Mouse (Mus musculus) MEL (cell line): Measurements from ENCODE around the gene Pax6. TPM values are rescaled to one million over a fixed set of nuclear protein-coding genes. Genes with fewer than 3 reads are reported as not detected.

ENCODE experiments used
- DNase-seq: peaks from one replicate; pipeline ENCODE4 v3.0.0; 2011; ENCODE audit warnings: low read depth, low spot score
- H3K27ac ChIP-seq: 2 replicates; pipeline ENCODE4 v1.5.1; 2012; ENCODE audit warnings: low read depth, mild to moderate bottlenecking, control low read depth, low read length, moderate library complexity; ENCODE audit not compliant: control insufficient read depth
- H3K27me3 ChIP-seq, 2 experiments: fragments of 150-350 bp in 1 of 2; sonication (generic) in 1 of 2; 2 replicates each; pipeline ENCODE4 v1.6.1; 2012; ENCODE audit warnings: low read length in 2 of 2, mild to moderate bottlenecking in 2 of 2, improper control_type of control experiment in 1 of 2, moderate library complexity in 1 of 2; ENCODE audit not compliant: insufficient read depth in 2 of 2, control insufficient read depth in 1 of 2
- H3K36me3 ChIP-seq, 2 experiments: 2 replicates each; pipeline ENCODE4 v1.6.1; 2012 to 2014; ENCODE audit warnings: low read length in 2 of 2, improper control_type of control experiment in 1 of 2, inconsistent platforms in 1 of 2, mild to moderate bottlenecking in 1 of 2; ENCODE audit not compliant: insufficient read depth in 2 of 2, control insufficient read depth in 1 of 2
- H3K4me1 ChIP-seq, 2 experiments: fragments of 150-350 bp in 1 of 2; sonication (generic) in 1 of 2; 2 replicates each; pipeline ENCODE4 v1.6.1; 2012; ENCODE audit warnings: low read length in 2 of 2, improper control_type of control experiment in 1 of 2, mild to moderate bottlenecking in 1 of 2; ENCODE audit not compliant: insufficient read depth in 2 of 2, control insufficient read depth in 1 of 2
- H3K4me3 ChIP-seq, 2 experiments: fragments of 150-350 bp in 1 of 2; sonication (generic) in 1 of 2; 2 replicates each; pipeline ENCODE4 v1.5.1; 2012; ENCODE audit warnings: low read depth in 2 of 2, low read length in 2 of 2, mild to moderate bottlenecking in 2 of 2, moderate library complexity in 2 of 2, control low read depth in 1 of 2, improper control_type of control experiment in 1 of 2; ENCODE audit not compliant: control insufficient read depth in 1 of 2, insufficient read depth in 1 of 2
- H3K79me2 ChIP-seq: 2 replicates; pipeline ENCODE4 v1.6.1; 2012; ENCODE audit warnings: mild to moderate bottlenecking, low read length, moderate library complexity; ENCODE audit not compliant: control insufficient read depth, poor library complexity, insufficient read depth
- H3K9ac ChIP-seq: 2 replicates; pipeline ENCODE4 v1.6.1; 2012; ENCODE audit warnings: low read depth, mild to moderate bottlenecking, control low read depth, low read length, moderate library complexity; ENCODE audit not compliant: control insufficient read depth, poor library complexity, severe bottlenecking
- H3K9me3 ChIP-seq: fragments of 150-350 bp; sonication (generic); replicated peaks from 2 replicates; pipeline ENCODE4 v1.6.1; 2012; ENCODE audit warnings: mild to moderate bottlenecking, low read length, improper control_type of control experiment, moderate library complexity; ENCODE audit not compliant: insufficient read depth
- CTCF ChIP-seq, 3 experiments: IDR thresholded peaks in 2 of 3; conservative IDR thresholded peaks in 1 of 3; 2 replicates each; pipeline ENCODE4 v1.5.1; 2011 to 2012; ENCODE audit warnings: low read length in 3 of 3, low read depth in 2 of 3, mild to moderate bottlenecking in 2 of 3, improper control_type of control experiment in 1 of 3, inconsistent platforms in 1 of 3, mixed read lengths in 1 of 3, moderate library complexity in 1 of 3; ENCODE audit not compliant: control insufficient read depth in 1 of 3, insufficient read depth in 1 of 3, poor library complexity in 1 of 3, severe bottlenecking in 1 of 3
- E2F4 ChIP-seq: IDR thresholded peaks from 2 replicates; pipeline ENCODE4 v1.6.1; 2011; ENCODE audit warnings: low read depth, low read length, improper control_type of control experiment, borderline replicate concordance
- ELF1 ChIP-seq: IDR thresholded peaks from 2 replicates; pipeline ENCODE4 v1.6.1; 2014; ENCODE audit warnings: low read depth, mild to moderate bottlenecking, inconsistent platforms, low read length, improper control_type of control experiment, moderate library complexity
- HCFC1 ChIP-seq: IDR thresholded peaks from 2 replicates; pipeline ENCODE4 v1.6.1; 2012; ENCODE audit warnings: low read depth, mild to moderate bottlenecking, inconsistent platforms, low read length, improper control_type of control experiment, moderate library complexity
- JUND ChIP-seq: IDR thresholded peaks from 2 replicates; pipeline ENCODE4 v1.6.1; 2011; ENCODE audit warnings: low read depth, mild to moderate bottlenecking, improper control_type of control experiment, low read length
- KAT2A ChIP-seq: conservative IDR thresholded peaks from 2 replicates; pipeline ENCODE4 v1.6.1; 2012; ENCODE audit warnings: low read depth, low read length, improper control_type of control experiment, inconsistent platforms
- MAFK ChIP-seq: IDR thresholded peaks from 2 replicates; pipeline ENCODE4 v1.6.1; 2011; ENCODE audit warnings: low read depth, mild to moderate bottlenecking, low read length, improper control_type of control experiment, borderline replicate concordance
- MXI1 ChIP-seq: IDR thresholded peaks from 2 replicates; pipeline ENCODE4 v1.6.1; 2011; ENCODE audit warnings: mild to moderate bottlenecking, low read depth, low read length, improper control_type of control experiment
- MYC ChIP-seq: IDR thresholded peaks from 2 replicates; pipeline ENCODE4 v1.6.1; 2011; ENCODE audit warnings: low read depth, mild to moderate bottlenecking, low read length, improper control_type of control experiment, moderate library complexity
- NRF1 ChIP-seq: IDR thresholded peaks from 2 replicates; pipeline ENCODE4 v1.6.1; 2014; ENCODE audit warnings: low read depth, mild to moderate bottlenecking, inconsistent platforms, low read length, improper control_type of control experiment, moderate library complexity; ENCODE audit not compliant: poor library complexity, insufficient read depth, severe bottlenecking
- POLR2A ChIP-seq, 2 experiments: IDR thresholded peaks; 2 replicates each; pipeline ENCODE4 v1.6.1; 2011 to 2012; ENCODE audit warnings: low read length in 2 of 2, mild to moderate bottlenecking in 2 of 2, control low read depth in 1 of 2, improper control_type of control experiment in 1 of 2, low read depth in 1 of 2, moderate library complexity in 1 of 2; ENCODE audit not compliant: control insufficient read depth in 1 of 2, insufficient read depth in 1 of 2, poor library complexity in 1 of 2
- POLR2AphosphoS5 ChIP-seq: IDR thresholded peaks from 2 replicates; pipeline ENCODE4 v1.6.1; 2012; ENCODE audit warnings: low read depth, borderline replicate concordance, mild to moderate bottlenecking, inconsistent platforms, low read length, moderate library complexity, mixed read lengths
- RAD21 ChIP-seq: IDR thresholded peaks from 2 replicates; pipeline ENCODE4 v1.6.1; 2011; ENCODE audit warnings: mild to moderate bottlenecking, low read depth, low read length, improper control_type of control experiment
- SMC3 ChIP-seq: IDR thresholded peaks from 2 replicates; pipeline ENCODE4 v1.6.1; 2011; ENCODE audit warnings: low read depth, low read length, improper control_type of control experiment
- USF1 ChIP-seq: IDR thresholded peaks from 2 replicates; pipeline ENCODE4 v1.6.1; 2014; ENCODE audit warnings: low read depth, mild to moderate bottlenecking, inconsistent platforms, low read length, improper control_type of control experiment, moderate library complexity
- USF2 ChIP-seq, 2 experiments: IDR thresholded peaks; 2 replicates each; pipeline ENCODE4 v1.6.1; 2011 to 2012; ENCODE audit warnings: improper control_type of control experiment in 2 of 2, low read length in 2 of 2, borderline replicate concordance in 1 of 2, inconsistent platforms in 1 of 2, low read depth in 1 of 2, mild to moderate bottlenecking in 1 of 2; ENCODE audit not compliant: insufficient read depth in 1 of 2
- ZC3H11A ChIP-seq: IDR thresholded peaks from 2 replicates; pipeline ENCODE4 v1.6.1; 2012; ENCODE audit warnings: low read depth, mild to moderate bottlenecking, inconsistent platforms, low read length, improper control_type of control experiment
- ZKSCAN1 ChIP-seq: IDR thresholded peaks from 2 replicates; pipeline ENCODE4 v1.6.1; 2012; ENCODE audit warnings: low read depth, mild to moderate bottlenecking, inconsistent platforms, low read length, improper control_type of control experiment, moderate library complexity
- ZNF384 ChIP-seq: IDR thresholded peaks from 2 replicates; pipeline ENCODE4 v1.6.1; 2012; ENCODE audit warnings: low read depth, mild to moderate bottlenecking, inconsistent platforms, low read length, improper control_type of control experiment
- polyA plus RNA-seq, 2 experiments: library from polyadenylated mRNA; stranded (reverse) in 1 of 2; unstranded in 1 of 2; fragments of >175 nt in 1 of 2; fragments of >200 nt in 1 of 2; gene quantifications; 2 replicates each; pipeline versions ENCODE4 v1.2.1 to v1.2.4; 2012; ENCODE audit warnings: low replicate concordance in 2 of 2, low read depth in 1 of 2; ENCODE audit not compliant: insufficient read length in 2 of 2, insufficient read depth in 1 of 2, missing spikeins in 1 of 2
- total RNA-seq: library from RNA; depleted of rRNA; stranded (reverse); fragments of 300-350 nt; gene quantifications from 2 replicates; pipeline ENCODE4 v1.2.3, GENCODE M21; 2012

The Pax6 gene
- total and polyA plus RNA-seq, 3 experiments: 7.5 to 17.6 TPM; not detected in 1

- Histone ChIP-seq H3K9me3 (no peaks in the 10 kb centered on the region), H3K36me3 (no peaks in the 10 kb centered on the region; a peak in 1 of 4 replicates)
- TF ChIP-seq MAFK: no peak
- no peak for TF ChIP-seq USF1
- no peak for TF ChIP-seq HCFC1
- no peak for TF ChIP-seq ZNF384
Measured at GRCm38 (mm10) chr2:105705320-105705719, 36.6 kb downstream of the Pax6 start.

GRCm38 (mm10) chr2:105709126-105709525, 40.4 kb downstream of the Pax6 start:
- Histone ChIP-seq H3K27me3 (no peaks in the 10 kb centered on the region), H3K9ac (no peak overlapping the region), H3K79me2 (no peaks in the 10 kb centered on the region), H3K36me3 (no peaks in the 10 kb centered on the region), H3K4me1 (no peaks in the 10 kb centered on the region), H3K9me3 (no peaks in the 10 kb centered on the region), H3K27ac (no peak overlapping the region)
- DNase-seq: peak; percentile 9
- TF ChIP-seq USF1 (no peak), HCFC1 (no peak), ZKSCAN1 (no peak), MXI1 (no peak), CTCF (IDR thresholded peaks at IDR 0.05 in 2 of 3, conservative IDR thresholded peaks at IDR 0.05 in 1 of 3; ENCODE audit: control insufficient read depth in 1 of 3, insufficient read depth in 1 of 3, low read depth in 2 of 3, low read length in 3 of 3, poor library complexity in 1 of 3, severe bottlenecking in 1 of 3) (no peak), USF2 (IDR thresholded peaks at IDR 0.05; ENCODE audit: borderline replicate concordance in 1 of 2, insufficient read depth in 1 of 2, low read depth in 1 of 2, low read length in 2 of 2) (no peak), RAD21 (no peak), SMC3 (no peak), ELF1 (no peak), POLR2AphosphoS5 (no peak), MYC (no peak), MAFK (no peak), E2F4 (no peak), KAT2A (no peak), POLR2A (IDR thresholded peaks at IDR 0.05; ENCODE audit: control insufficient read depth in 1 of 2, insufficient read depth in 1 of 2, low read depth in 1 of 2, low read length in 2 of 2, poor library complexity in 1 of 2) (no peak), NRF1 (no peak), ZC3H11A (no peak), JUND (no peak)
- TF ChIP-seq, all 39 proteins: peak for 0
- H3K4me3 ChIP-seq: no peak overlapping the region

More at GRCm38 (mm10) chr2:105705320-105705719, 36.6 kb downstream of the Pax6 start:
- Histone ChIP-seq H3K79me2 (no peaks in the 10 kb centered on the region), H3K9ac (no peak overlapping the region), H3K4me1 (no peaks in the 10 kb centered on the region), H3K27ac (no peak overlapping the region), H3K4me3 (no peak overlapping the region), H3K27me3 (no peaks in the 10 kb centered on the region)
- peak; percentile 6 for DNase-seq
